Mouse (Mus musculus): ENCODE measurements around the gene Zfp873. TPM values are rescaled to one million over a fixed set of nuclear protein-coding genes. Genes with fewer than 3 reads are reported as not detected.
A peak's percentile ranks its signal among the peaks of the same experiment; 100 is the strongest.
"Not testable (repeated sequence)": the region's sequence is repeated elsewhere in the genome, so short reads cannot be mapped to it uniquely, and the experiment has no call there.

Gene Zfp873
- 6.1 and 9.4 TPM in 2 replicates for total RNA-seq (2017)

- ATAC-seq (replicated peaks; ENCODE audit: low read depth, poor library complexity, severe bottlenecking): peak; percentile 99
Observed at GRCm38 (mm10) chr10:82047597-82048459, at the start of gene Zfp873. Gene Zfp873, plus strand, starts transcription at chr10:82048123.

GRCm38 (mm10) chr10:82003209-82003608 lies 44.7 kb upstream of the Zfp873 start:
- ATAC-seq (replicated peaks; ENCODE audit: low read depth, poor library complexity, severe bottlenecking): not testable (repeated sequence)

GRCm38 (mm10) chr10:82004822-82005221 lies 43.1 kb upstream of the Zfp873 start:
- ATAC-seq (replicated peaks; ENCODE audit: low read depth, poor library complexity, severe bottlenecking): 0 out of 2 replicates have a peak, but pooled peaks have one; percentile 45

- no peak for ATAC-seq (replicated peaks; ENCODE audit: low read depth, poor library complexity, severe bottlenecking)
Observed at GRCm38 (mm10) chr10:82042191-82042590, 5.7 kb upstream of the Zfp873 start.

- ATAC-seq (replicated peaks; ENCODE audit: low read depth, poor library complexity, severe bottlenecking): no peak
Observed at GRCm38 (mm10) chr10:82046603-82047002, 1.3 kb upstream of the Zfp873 start.

GRCm38 (mm10) chr10:82048460-82048804 lies 509 bp downstream of the Zfp873 start:
- peak; percentile 20 for ATAC-seq (replicated peaks; ENCODE audit: low read depth, poor library complexity, severe bottlenecking)

- peak; percentile 77 for ATAC-seq (replicated peaks; ENCODE audit: low read depth, poor library complexity, severe bottlenecking)
Observed at GRCm38 (mm10) chr10:82082728-82083621, 35.1 kb downstream of the Zfp873 start, which contains the start of gene BC024063. Gene BC024063, plus strand, starts transcription at chr10:82083353.

- not testable (repeated sequence) for ATAC-seq (replicated peaks; ENCODE audit: low read depth, poor library complexity, severe bottlenecking)
Observed at GRCm38 (mm10) chr10:82083622-82083971, 35.7 kb downstream of the Zfp873 start.

Other genes starting within 250 kb of the Zfp873 start
- gene Gm4767, start 235.9 kb upstream of the Zfp873 start, total RNA-seq (2017): 2.3 TPM in 1 of 2 replicates, not detected in the other
- gene Gm32687, start 184.2 kb upstream of the Zfp873 start, total RNA-seq (2017): 3.9 and 7.3 TPM in 2 replicates
- 0.55 TPM in 1 of 2 replicates, not detected in the other for gene Zfp781, start 117.6 kb upstream of the Zfp873 start, total RNA-seq (2017)
- 0.55 TPM in 1 of 2 replicates, not detected in the other for gene BC024063, start 35.2 kb downstream of the Zfp873 start, total RNA-seq (2017)
- 6.8 and 11.1 TPM in 2 replicates for gene AU041133, start 79.9 kb downstream of the Zfp873 start, total RNA-seq (2017)
- gene Zfp938, start 193.2 kb downstream of the Zfp873 start, total RNA-seq (2017): 4.5 and 9.4 TPM in 2 replicates